Mouse (Mus musculus): ENCODE measurements around the gene Gja1.

DNA sequence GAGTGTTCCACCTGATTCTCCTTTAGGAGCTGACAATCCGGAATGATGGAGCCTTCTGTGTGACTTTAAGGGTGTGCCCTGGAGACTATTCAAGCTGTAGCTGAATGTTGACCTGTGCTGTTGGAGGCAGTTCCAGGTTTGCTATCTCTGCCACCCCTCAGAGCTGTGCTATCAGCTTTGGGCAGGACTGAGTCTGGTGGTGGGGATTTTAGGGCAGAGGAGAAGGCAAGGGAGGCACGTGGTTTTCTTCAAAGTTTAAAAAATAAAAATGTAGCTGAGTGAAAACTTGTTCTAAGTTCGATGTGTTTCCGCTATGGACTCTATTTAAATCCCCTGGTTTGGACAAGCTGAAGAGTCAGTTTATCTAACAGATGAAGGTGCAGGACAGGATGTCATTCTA lies 62.5 kb downstream of the Gja1 start:
- TF ChIP-seq POLR2A (IDR thresholded peaks at IDR 0.05; ENCODE audit: extremely low read depth, insufficient read depth, low read length) (no peak), CTCF (IDR thresholded peaks at IDR 0.05; ENCODE audit: extremely low read depth, insufficient read depth, low read length) (no peak)
